8 mouse cellular contexts compared by ENCODE assay signal in the genomic region with DNA sequence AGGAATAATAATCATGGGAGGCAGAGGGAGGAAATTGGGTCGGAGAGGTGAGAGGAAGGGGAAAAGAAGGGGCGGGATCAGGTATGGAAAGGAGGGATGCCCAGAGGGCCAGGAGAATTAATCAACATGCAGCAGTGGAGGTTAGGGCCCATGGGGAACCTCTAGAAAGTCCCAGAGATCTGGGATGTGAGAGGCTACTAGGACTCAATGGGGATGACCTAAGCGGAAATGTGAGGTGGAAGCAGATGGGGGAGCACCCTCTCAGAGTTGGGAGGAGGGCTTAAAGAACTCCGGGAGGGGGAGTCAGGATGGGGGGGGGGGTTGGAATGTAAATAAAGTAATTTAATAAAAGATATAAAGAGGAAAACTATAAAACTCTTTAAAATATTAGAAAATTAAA. TPM values are rescaled to one million over a fixed set of nuclear protein-coding genes. Genes with fewer than 3 reads are reported as not detected.
A peak's percentile ranks its signal among the peaks of the same experiment; 100 is the strongest.
DNase-seq lines count a peak whose midpoint lies in the region; ATAC-seq lines count a peak whose summit lies in the region.

No protein-coding gene starts in this region.

- H3K27ac ChIP-seq in heart, embryonic 12.5 days (ENCODE audit: poor library complexity, severe bottlenecking) = no peak overlapping the region
- H3K27ac ChIP-seq in limb, embryonic 13.5 days = no peak overlapping the region

- peak overlapping the region; percentile 30; the same call in 1 of the 2 replicates for H3K4me2 ChIP-seq in heart, embryonic 12.5 days
- peak overlapping the region; percentile 81 for H3K4me2 ChIP-seq in limb, embryonic 13.5 days (replicated peaks)

- 65% methylated on average over 4 of the region's 4 CpGs for WGBS in heart, embryonic 12.5 days
- 74% methylated on average over 4 of the region's 4 CpGs for WGBS in limb, embryonic 13.5 days

- peak overlapping the region; percentile 83 for H3K4me3 ChIP-seq in heart, embryonic 12.5 days
- H3K4me3 ChIP-seq in limb, embryonic 13.5 days = peak overlapping the region; percentile 71

- H3K9me3 ChIP-seq in heart, embryonic 12.5 days (replicated peaks) = no peaks in the 10 kb centered on the region
- H3K9me3 ChIP-seq in limb, embryonic 13.5 days = no peaks in the 10 kb centered on the region

- no peak overlapping the region for H3K9ac ChIP-seq in heart, embryonic 12.5 days
- H3K9ac ChIP-seq in limb, embryonic 13.5 days = no peak overlapping the region

- no peak for ATAC-seq in heart, embryonic 12.5 days (ENCODE audit: insufficient number of reproducible peaks, low FRiP score)
- ATAC-seq in limb, embryonic 13.5 days (ENCODE audit: low FRiP score, low read depth) = no peak

- H3K4me1 ChIP-seq in heart, embryonic 12.5 days (replicated peaks) = peaks cover 6% of the 10 kb centered on the region
- H3K4me1 ChIP-seq in limb, embryonic 13.5 days = peaks cover 12% of the 10 kb centered on the region

- intact Hi-C loops in heart, postnatal 10 days (cut with DNase I) = loop anchor here (2.0 kb wide), 1 partner anchor 165 kb away; the partner anchor contains the start of gene Gk5

- H3K27me3 ChIP-seq in heart, embryonic 12.5 days (replicated peaks) = no peaks in the 10 kb centered on the region
- no peaks in the 10 kb centered on the region for H3K27me3 ChIP-seq in limb, embryonic 13.5 days

- DNase-seq in heart, postnatal 10 days = no peak
- DNase-seq in 3T3-L1 (ENCODE audit: low read depth, low spot score) = peak; percentile 17
- DNase-seq in ZHBTc4 (ENCODE audit: low read depth, low spot score) = peak; percentile 20
- DNase-seq in gastrocnemius, postnatal 25 days = no peak
- no peak for DNase-seq in gastrocnemius, postnatal 4 days (ENCODE audit: low spot score in 2 of 2)
- DNase-seq in kidney, postnatal 36 days = no peak

- H3K36me3 ChIP-seq in heart, embryonic 12.5 days = peaks cover 3% of the 10 kb centered on the region; the same call in 1 of the 2 replicates
- H3K36me3 ChIP-seq in limb, embryonic 13.5 days = peaks cover 9% of the 10 kb centered on the region; the same call in 1 of the 2 replicates

RNA-seq across cellular contexts. Expression of gene Xrn1, which starts 0.9 kb away (rescaled TPM):
- polyA plus RNA-seq in heart, embryonic 12.5 days (2016; fragmentation: Nextera tagmentation; extraction: Ambion mirVana) = 15.0 and 20.7 TPM in 2 replicates
- 10 to 100 TPM; 24.2 to 26.3 TPM for total RNA-seq in heart, postnatal 10 days (2021)
- polyA plus RNA-seq in limb, embryonic 13.5 days (2015; fragmentation: Nextera tagmentation; extraction: Ambion mirVana) = 21.8 and 26.4 TPM in 2 replicates
- 1 to 10 TPM; 8.1 to 9.2 TPM for total RNA-seq in gastrocnemius, postnatal 25 days (2021)
- total RNA-seq in gastrocnemius, postnatal 4 days (2021) = 10 to 100 TPM; 24.3 to 24.9 TPM

Comparison
In these comparisons a context has a peak if more than half of its experiments do, and no peak if none do; other contexts are left out.
1. DNase-seq: peak in 3T3-L1 (single experiment) and ZHBTc4 (single experiment); none in heart, postnatal 10 days (0 of 2), gastrocnemius, postnatal 25 days (single experiment), gastrocnemius, postnatal 4 days (0 of 2) and kidney, postnatal 36 days (0 of 2).